Mouse (Mus musculus) embryonic facial prominence, embryonic 14.5 days (tissue): Measurements from ENCODE around the gene Rnf19b. TPM values are rescaled to one million over a fixed set of nuclear protein-coding genes. Genes with fewer than 3 reads are reported as not detected.

Source experiments
- ATAC-seq: fragments of 200-750 bp; cut with Nextera tagmentation; 2 replicates; pipeline ENCODE4 v1.8.0; 2017; ENCODE audit warnings: low read depth, moderate number of reproducible peaks, moderate TSS enrichment
- DNase-seq: peaks from one replicate; pipeline ENCODE4 v3.0.0-alpha.2; 2015; ENCODE audit warnings: low spot score
- H3K27ac ChIP-seq: fragments of 300-500 bp; sonication (generic); replicated peaks from 2 replicates; pipeline ENCODE4 v1.5.1; 2014; ENCODE audit warnings: low read depth, mild to moderate bottlenecking, low read length, moderate library complexity
- H3K27me3 ChIP-seq: fragments of 300-500 bp; sonication (generic); replicated peaks from 2 replicates; pipeline ENCODE4 v1.6.1; 2014; ENCODE audit warnings: low read length; ENCODE audit not compliant: control insufficient read depth, insufficient read depth
- H3K36me3 ChIP-seq: fragments of 300-500 bp; sonication (generic); 2 replicates; pipeline ENCODE4 v1.6.1; 2014; ENCODE audit warnings: low read length, mixed read lengths; ENCODE audit not compliant: control insufficient read depth, insufficient read depth
- H3K4me1 ChIP-seq: fragments of 300-500 bp; sonication (generic); 2 replicates; pipeline ENCODE4 v1.6.1; 2014; ENCODE audit warnings: antibody characterized with exemption, low read length; ENCODE audit not compliant: control insufficient read depth, insufficient read depth
- H3K4me2 ChIP-seq: fragments of 300-500 bp; sonication (generic); 2 replicates; pipeline ENCODE4 v1.6.1; 2014; ENCODE audit warnings: low read depth, mild to moderate bottlenecking, low read length, moderate library complexity, mixed read lengths
- H3K4me3 ChIP-seq: fragments of 300-500 bp; sonication (generic); 2 replicates; pipeline ENCODE4 v1.5.1; 2014; ENCODE audit warnings: low read depth, mild to moderate bottlenecking, low read length
- H3K9ac ChIP-seq: fragments of 300-500 bp; sonication (generic); 2 replicates; pipeline ENCODE4 v1.6.1; 2014; ENCODE audit warnings: low read depth, mild to moderate bottlenecking, low read length, moderate library complexity, mixed read lengths
- H3K9me3 ChIP-seq: fragments of 300-500 bp; sonication (generic); 2 replicates; pipeline ENCODE4 v1.6.1; 2016; ENCODE audit warnings: low read length; ENCODE audit not compliant: control insufficient read depth
- WGBS: fragments of 180-500 bp; shearing (Covaris S2); extraction: QIAGEN DNeasy Blood & Tissue Kit; methylation state at CpG from one replicate; pipeline ENCODE4 v1.1.7; 2014; 5-methylcytosine and 5-hydroxymethylcytosine counted together
- polyA plus RNA-seq: library from polyadenylated mRNA; unstranded; fragments of >200 nt; fragmentation: Nextera tagmentation; extraction: Ambion mirVana; gene quantifications from 2 replicates; pipeline ENCODE4 v1.2.1, GENCODE M21; 2014

The Rnf19b gene
- 9.7 and 11.3 TPM in 2 replicates for polyA plus RNA-seq

DNA sequence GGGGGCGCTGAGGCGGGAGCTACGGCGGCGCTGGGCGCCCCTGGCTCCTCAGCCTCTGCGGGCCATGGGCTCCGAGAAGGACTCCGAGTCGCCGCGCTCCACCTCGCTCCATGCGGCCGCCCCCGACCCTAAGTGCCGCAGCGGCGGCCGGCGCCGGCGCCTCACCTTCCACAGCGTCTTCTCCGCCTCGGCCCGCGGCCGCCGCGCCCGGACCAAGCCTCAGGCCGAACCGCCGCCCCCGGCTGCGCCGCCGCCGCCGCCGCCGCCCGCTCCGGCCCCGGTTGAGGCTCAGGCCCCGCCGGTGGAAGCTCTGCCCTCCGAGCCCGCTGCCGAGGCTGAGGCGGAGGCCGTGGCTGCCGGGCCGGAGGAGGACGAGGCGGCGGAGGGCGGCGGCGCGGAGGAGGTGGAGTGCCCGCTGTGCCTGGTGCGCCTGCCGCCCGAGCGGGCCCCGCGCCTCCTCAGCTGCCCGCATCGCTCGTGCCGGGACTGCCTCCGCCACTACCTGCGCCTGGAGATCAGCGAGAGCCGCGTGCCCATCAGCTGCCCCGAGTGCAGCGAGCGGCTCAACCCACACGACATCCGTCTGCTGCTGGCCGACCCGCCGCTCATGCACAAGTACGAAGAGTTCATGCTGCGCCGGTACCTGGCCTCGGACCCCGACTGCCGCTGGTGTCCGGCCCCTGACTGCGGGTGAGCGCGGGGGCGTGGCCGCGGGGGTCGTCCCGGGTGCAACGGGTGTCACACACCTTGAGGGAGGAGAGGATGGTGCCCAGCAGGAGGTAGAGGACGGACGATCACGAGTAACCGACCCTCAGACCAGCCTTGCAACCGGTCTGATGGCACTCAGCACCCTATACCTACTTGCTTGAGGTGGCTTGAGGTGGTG, at the start of gene Rnf19b:
TSS of gene Rnf19b (plus strand) at position 65 of the 886 bp plus-strand sequence.
- WGBS, result under 1% methylated on average over 24 of the region's 107 CpGs
- Histone ChIP-seq H3K36me3 (no peaks in the 10 kb centered on the region), H3K9me3 (no peaks in the 10 kb centered on the region), H3K27ac (peak within 1 kb of the TSS; percentile 88), H3K4me2 (peak within 1 kb of the TSS; percentile 94), H3K4me1 (peaks cover 10% of the 10 kb centered on the region), H3K4me3 (peak within 1 kb of the TSS; percentile 87), H3K27me3 (no peaks in the 10 kb centered on the region), H3K9ac (peak within 1 kb of the TSS; percentile 90)
- ATAC-seq (peak; percentile 68), DNase-seq (no peak)

DNA sequence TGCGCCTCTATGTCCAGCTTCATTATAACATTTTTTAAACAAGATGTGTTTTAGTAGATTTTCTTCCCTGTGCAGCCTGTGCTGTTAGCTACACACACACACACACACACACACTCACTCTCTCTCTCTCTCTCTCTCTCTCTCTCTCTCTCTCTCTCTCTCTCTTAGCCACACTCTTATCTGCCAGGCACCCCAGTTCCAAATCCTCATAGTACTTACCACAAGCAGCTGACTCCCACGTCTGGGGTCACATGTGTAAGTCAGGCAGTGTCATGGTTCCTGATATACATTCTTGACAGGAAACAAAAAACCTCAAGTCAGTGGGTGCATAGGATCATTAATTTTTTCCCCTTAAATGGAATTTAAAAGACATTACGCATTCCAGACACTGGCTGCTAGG, 49.4 kb upstream of the Rnf19b start:
- Histone ChIP-seq H3K9ac (no peak overlapping the region), H3K27ac (no peak overlapping the region), H3K4me3 (no peak overlapping the region), H3K27me3 (no peaks in the 10 kb centered on the region), H3K4me2 (no peak overlapping the region), H3K36me3 (peaks cover 63% of the 10 kb centered on the region), H3K4me1 (no peaks in the 10 kb centered on the region), H3K9me3 (no peaks in the 10 kb centered on the region)
- no peak for ATAC-seq
- WGBS, result 78% methylated on average over 3 of the region's 3 CpGs
- no peak for DNase-seq

DNA sequence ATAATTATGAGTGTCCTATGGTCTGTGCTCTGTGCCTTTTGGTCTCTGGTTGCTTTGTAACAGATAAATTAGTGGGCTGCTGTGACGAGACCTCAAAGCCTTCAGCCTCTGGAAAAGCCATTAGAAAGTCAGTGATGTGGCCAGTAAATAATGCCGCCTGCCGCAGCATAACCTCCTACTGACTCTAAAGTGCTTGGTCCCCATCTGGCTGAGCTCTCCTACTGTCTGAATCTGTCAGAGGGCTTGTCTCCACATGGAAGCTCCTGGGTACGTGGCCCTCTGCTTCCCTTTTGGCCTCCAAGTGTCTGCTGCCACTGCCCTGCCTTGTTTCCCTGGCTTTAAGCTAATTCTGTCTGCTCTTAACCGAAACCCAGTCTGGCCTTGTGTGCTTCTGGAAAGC, 48.5 kb upstream of the Rnf19b start:
- DNase-seq, result no peak
- H3K9ac ChIP-seq, result no peak overlapping the region
- H3K27me3 ChIP-seq, result no peaks in the 10 kb centered on the region
- no peak overlapping the region for H3K27ac ChIP-seq
- no peak for ATAC-seq
- no peaks in the 10 kb centered on the region for H3K4me1 ChIP-seq
- H3K4me2 ChIP-seq, result no peak overlapping the region
- H3K4me3 ChIP-seq, result no peak overlapping the region
- H3K9me3 ChIP-seq, result no peaks in the 10 kb centered on the region
- H3K36me3 ChIP-seq, result peaks cover 60% of the 10 kb centered on the region
- 66% methylated on average over 5 of the region's 5 CpGs for WGBS

DNA sequence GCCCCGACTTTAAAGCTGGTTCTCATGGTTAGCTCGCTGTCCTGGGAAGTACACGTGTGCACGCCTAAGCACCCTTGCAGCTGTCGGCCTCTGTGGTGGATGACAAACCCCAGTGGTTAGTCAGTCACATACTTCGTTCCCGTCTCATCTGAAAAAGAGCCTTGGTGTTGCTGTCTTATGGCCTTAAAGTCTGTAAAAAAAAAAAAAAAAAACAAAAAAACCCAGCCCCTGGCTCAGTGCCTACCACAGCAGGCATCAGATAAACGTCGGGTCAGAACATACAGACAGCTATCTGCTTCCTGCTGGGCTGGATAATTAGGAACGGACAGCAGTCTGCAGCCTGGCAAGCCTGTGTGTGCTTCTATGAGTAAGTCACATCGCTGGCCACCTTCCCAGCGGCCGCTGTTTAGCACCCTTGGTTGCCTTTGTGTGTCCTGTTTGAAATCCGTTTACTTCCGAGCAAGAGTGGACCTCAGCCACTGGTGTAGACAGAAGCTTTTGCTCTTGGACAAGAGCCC, 46.4 kb upstream of the Rnf19b start:
- no peak overlapping the region for H3K9ac ChIP-seq
- peaks cover 45% of the 10 kb centered on the region for H3K36me3 ChIP-seq
- H3K9me3 ChIP-seq, result no peaks in the 10 kb centered on the region
- H3K4me2 ChIP-seq, result no peak overlapping the region
- DNase-seq, result no peak
- no peaks in the 10 kb centered on the region for H3K27me3 ChIP-seq
- ATAC-seq, result no peak
- H3K4me3 ChIP-seq, result no peak overlapping the region
- WGBS, result 48% methylated on average over 15 of the region's 15 CpGs
- peaks cover 9% of the 10 kb centered on the region; the same call in 1 of the 2 replicates for H3K4me1 ChIP-seq
- H3K27ac ChIP-seq, result peak overlapping the region; percentile 28; the same call in 1 of the 2 replicates

DNA sequence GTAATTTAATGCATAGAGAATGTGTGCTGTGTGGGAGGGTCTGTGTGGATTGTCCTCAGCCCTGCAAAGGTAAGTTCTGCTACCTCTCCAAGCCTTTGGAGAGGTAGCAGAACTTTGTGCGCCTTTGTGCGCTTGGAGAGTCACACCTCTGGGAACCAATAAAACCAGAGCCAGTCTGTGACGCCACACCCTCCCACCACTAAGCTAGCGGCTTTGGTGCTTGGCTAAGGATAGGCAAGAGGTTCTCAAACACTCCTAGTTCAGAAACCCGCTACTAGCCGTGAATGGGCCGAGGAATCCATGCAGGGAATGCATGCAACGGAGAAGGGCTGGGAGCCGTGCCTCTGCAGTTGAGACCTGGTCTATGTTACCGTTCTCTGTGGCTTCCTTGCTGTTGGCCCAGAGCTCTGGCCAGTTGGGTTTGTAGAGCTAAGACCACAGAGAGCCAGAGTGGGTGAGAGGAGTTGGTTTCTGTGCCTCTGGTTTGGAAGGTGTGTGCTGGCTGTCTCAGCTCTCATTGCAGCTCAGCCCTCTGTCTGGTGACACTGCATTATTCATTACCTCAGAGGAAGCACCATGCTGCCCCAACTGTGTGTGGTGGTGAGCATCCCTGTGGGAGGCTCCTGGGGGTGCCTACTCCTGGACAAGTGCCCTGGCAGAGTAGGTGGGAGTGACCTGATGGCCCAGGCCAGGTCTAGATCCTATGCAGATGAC, 44.8 kb upstream of the Rnf19b start:
- Histone ChIP-seq H3K27ac (no peak overlapping the region), H3K4me3 (no peak overlapping the region), H3K9ac (no peak overlapping the region), H3K9me3 (no peaks in the 10 kb centered on the region), H3K36me3 (peaks cover 28% of the 10 kb centered on the region), H3K4me1 (peaks cover 9% of the 10 kb centered on the region; the same call in 1 of the 2 replicates), H3K27me3 (no peaks in the 10 kb centered on the region), H3K4me2 (no peak overlapping the region)
- DNase-seq, result no peak
- no peak for ATAC-seq
- 61% methylated on average over 10 of the region's 10 CpGs for WGBS

DNA sequence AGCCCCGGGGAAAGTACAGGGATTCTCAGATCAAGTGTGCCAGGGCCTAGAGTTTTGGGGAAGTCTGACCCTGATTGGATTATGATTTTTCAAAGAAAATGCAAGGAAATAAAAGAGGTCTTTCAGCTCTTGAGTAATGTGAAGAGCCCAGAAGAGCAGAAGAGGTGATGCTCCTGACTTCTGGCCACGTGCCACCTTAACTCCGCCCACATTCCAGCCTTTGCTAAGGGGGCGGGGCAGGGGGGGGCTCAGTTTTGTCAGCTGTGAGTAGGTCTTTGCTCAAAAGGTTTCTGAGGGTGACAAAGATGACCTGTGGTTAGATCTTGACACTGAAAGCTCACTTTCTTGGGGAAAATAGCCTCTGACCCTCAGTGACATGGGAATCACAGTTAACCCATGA, 41.7 kb upstream of the Rnf19b start:
- no peak overlapping the region for H3K9ac ChIP-seq
- H3K4me3 ChIP-seq, result no peak overlapping the region
- 32% methylated on average over 4 of the region's 4 CpGs for WGBS
- no peaks in the 10 kb centered on the region for H3K9me3 ChIP-seq
- peaks cover 9% of the 10 kb centered on the region; the same call in 1 of the 2 replicates for H3K4me1 ChIP-seq
- no peak for ATAC-seq
- 0 out of 2 replicates have a peak, but pooled peaks cover 6% of the 10 kb centered on the region for H3K36me3 ChIP-seq
- no peaks in the 10 kb centered on the region for H3K27me3 ChIP-seq
- DNase-seq, result no peak
- H3K27ac ChIP-seq, result no peak overlapping the region
- H3K4me2 ChIP-seq, result peak overlapping the region; percentile 4; the same call in 1 of the 2 replicates

DNA sequence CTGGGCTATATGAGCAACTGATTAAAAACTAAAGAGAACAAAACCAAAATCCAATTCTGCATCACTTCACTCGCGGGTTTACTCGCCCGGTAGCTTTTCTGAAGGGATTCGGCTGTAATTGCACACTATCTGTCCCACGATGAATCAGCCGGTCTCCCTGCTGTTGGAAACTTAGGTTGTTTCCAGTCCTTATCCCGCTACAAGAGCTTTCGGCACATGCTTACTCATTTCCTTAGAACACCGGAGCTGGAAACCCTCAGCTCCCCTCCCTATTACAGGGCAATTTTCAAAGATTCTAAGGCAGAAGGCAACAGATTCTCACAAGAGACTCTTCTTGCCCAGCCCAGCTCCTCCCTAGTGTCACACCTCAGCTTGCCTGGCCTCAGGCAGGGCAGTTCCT, 40.9 kb upstream of the Rnf19b start:
- 86% methylated on average over 10 of the region's 10 CpGs for WGBS
- no peak for ATAC-seq

DNA sequence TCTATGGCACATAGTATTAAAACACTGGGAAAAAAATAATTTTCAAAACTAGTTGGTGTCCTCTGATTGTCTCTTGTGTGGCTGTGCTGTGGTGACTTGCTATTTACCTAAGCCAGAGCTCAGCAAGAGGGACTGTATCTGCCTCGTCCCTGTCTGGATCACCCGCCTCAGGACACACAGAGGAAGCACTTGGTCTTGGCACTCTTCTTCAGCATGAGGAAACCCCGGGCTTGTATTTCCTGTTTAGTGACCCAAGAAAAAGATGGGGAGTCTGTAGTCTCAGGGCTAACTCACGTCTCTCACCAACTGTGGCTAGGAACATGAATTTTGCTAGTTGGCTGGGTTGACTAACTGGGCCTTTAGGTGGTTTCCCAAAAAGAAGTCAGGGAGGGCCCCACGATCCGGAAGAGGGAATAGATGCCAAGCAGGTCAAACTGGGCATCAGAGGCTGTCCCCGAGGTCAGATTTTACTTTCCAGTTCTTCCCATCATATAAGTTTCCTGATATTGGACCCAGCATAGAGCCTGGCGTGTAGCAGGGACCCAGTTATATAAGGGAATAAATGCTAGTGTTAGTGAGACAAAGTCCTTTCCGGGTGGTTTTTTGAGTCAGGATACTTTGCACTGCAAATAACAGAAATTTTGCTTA, 39.2 kb upstream of the Rnf19b start:
- Histone ChIP-seq H3K36me3 (no peaks in the 10 kb centered on the region), H3K4me2 (no peak overlapping the region), H3K27ac (no peak overlapping the region), H3K9ac (no peak overlapping the region), H3K4me1 (peaks cover 9% of the 10 kb centered on the region; the same call in 1 of the 2 replicates), H3K9me3 (no peaks in the 10 kb centered on the region), H3K27me3 (no peaks in the 10 kb centered on the region), H3K4me3 (no peak overlapping the region)
- DNase-seq, result no peak
- WGBS, result 81% methylated on average over 9 of the region's 9 CpGs
- ATAC-seq, result no peak

More for the DNA sequence above, 40.9 kb upstream of the Rnf19b start:
- Histone ChIP-seq H3K36me3 (no peaks in the 10 kb centered on the region), H3K9ac (no peak overlapping the region), H3K4me1 (peaks cover 9% of the 10 kb centered on the region; the same call in 1 of the 2 replicates), H3K4me3 (no peak overlapping the region), H3K4me2 (no peak overlapping the region), H3K9me3 (no peaks in the 10 kb centered on the region), H3K27me3 (no peaks in the 10 kb centered on the region), H3K27ac (no peak overlapping the region)
- DNase-seq, result no peak
